Mouse (Mus musculus): ENCODE data around the gene St6galnac5.

- TF ChIP-seq MXI1 (IDR thresholded peaks at IDR 0.05; ENCODE audit: low read depth, low read length) (no peak), NRF1 (IDR thresholded peaks at IDR 0.05; ENCODE audit: low read depth, low read length) (no peak), EP300 (IDR thresholded peaks at IDR 0.05; ENCODE audit: low read length) (no peak), KAT2A (IDR thresholded peaks at IDR 0.05; ENCODE audit: insufficient replicate concordance, low read length) (no peak), ETS1 (conservative IDR thresholded peaks at IDR 0.05; ENCODE audit: low read depth, low read length) (no peak), UBTF (IDR thresholded peaks at IDR 0.05; ENCODE audit: low read depth, low read length) (no peak), POLR2A (IDR thresholded peaks at IDR 0.05; ENCODE audit: low read depth, low read length) (no peak), CTCF (conservative IDR thresholded peaks at IDR 0.05 in 1 of 2, IDR thresholded peaks at IDR 0.05 in 1 of 2; ENCODE audit: low read depth in 2 of 2, low read length in 2 of 2) (no peak), POLR2AphosphoS2 (IDR thresholded peaks at IDR 0.05; ENCODE audit: low read depth, low read length) (no peak), MAZ (IDR thresholded peaks at IDR 0.05; ENCODE audit: low read depth, low read length) (no peak)
Observed at GRCm38 (mm10) chr3:152980978-152981974, 770 bp downstream of the St6galnac5 start.

All from CH12.LX (cell line).